In the genomic region with DNA sequence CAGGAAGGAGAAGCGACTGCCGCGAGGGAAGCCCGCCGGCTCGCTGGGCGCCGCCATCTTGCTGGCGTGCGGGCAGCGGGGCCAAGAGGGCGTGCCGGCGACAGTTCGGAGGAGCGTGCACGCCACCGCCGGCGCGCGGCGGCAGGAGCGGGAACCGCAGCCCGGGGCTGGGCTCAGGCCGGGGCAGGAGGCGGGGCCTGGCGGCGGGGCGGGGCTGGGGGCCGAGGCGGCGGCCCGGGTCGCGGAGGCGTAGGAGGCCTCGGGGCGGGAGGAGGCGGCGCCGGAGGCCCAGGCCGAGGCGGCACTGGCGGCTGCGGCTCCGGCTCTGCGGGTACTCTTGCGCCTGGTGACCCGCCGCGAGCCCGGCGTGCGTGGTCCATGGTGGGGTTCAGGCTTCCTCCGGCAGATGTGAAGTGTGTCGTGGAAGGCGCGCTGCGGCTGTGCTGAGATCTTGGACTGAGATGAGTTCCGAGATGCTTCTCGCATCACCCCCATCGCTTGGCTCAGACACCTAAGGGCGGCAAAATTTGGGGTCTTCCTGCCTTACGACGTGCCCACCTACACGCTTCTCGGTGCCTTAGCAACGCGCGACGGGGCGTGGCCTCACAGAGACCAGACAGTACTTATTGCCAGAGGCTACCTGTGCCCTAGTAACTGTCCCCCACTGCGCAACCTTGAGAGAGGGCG, we compare ENCODE assay signal across 8 mouse cellular contexts. TPM values are rescaled to one million over a fixed set of nuclear protein-coding genes. Genes with fewer than 3 reads are reported as not detected.
DNase-seq lines count a peak whose midpoint lies in the region; ATAC-seq and TF ChIP-seq lines count a peak whose summit lies in the region.

A gene (minus strand): TSS at position 146 of the 687 bp plus-strand sequence.
A gene (plus strand): TSS at position 224 of the 687 bp plus-strand sequence.

- ATAC-seq in erythroblast, adult 5-6 weeks (replicated peaks; ENCODE audit: low FRiP score, poor library complexity, severe bottlenecking) = peak; percentile 90
- ATAC-seq in heart, embryonic 12.5 days (ENCODE audit: insufficient number of reproducible peaks, low FRiP score) = peak; percentile 94
- ATAC-seq in kidney, postnatal 0 days (replicated peaks; ENCODE audit: low FRiP score, low read depth) = peak; percentile 88
- peak; percentile 94 for ATAC-seq in liver, embryonic 13.5 days (ENCODE audit: low read depth)
- ATAC-seq in stomach, embryonic 15.5 days (ENCODE audit: insufficient read depth, low FRiP score, low read depth) = peak; percentile 93

- peak within 1 kb of the TSS; percentile 66 for H3K27ac ChIP-seq in heart, embryonic 12.5 days (ENCODE audit: poor library complexity, severe bottlenecking)
- H3K27ac ChIP-seq in kidney, postnatal 0 days = peak within 1 kb of the TSS; percentile 84
- peak within 1 kb of the TSS; percentile 88 for H3K27ac ChIP-seq in liver, embryonic 13.5 days
- peak within 1 kb of the TSS; percentile 91 for H3K27ac ChIP-seq in stomach, embryonic 15.5 days

- peaks cover 16% of the 10 kb centered on the region for H3K79me2 ChIP-seq in C2C12 (ENCODE audit: control insufficient read depth, insufficient read depth)

- H3K4me1 ChIP-seq in heart, embryonic 12.5 days (replicated peaks) = peaks cover 23% of the 10 kb centered on the region
- H3K4me1 ChIP-seq in kidney, postnatal 0 days (replicated peaks; ENCODE audit: insufficient read depth, low read length) = peaks cover 15% of the 10 kb centered on the region
- H3K4me1 ChIP-seq in liver, embryonic 13.5 days (replicated peaks) = peaks cover 40% of the 10 kb centered on the region
- H3K4me1 ChIP-seq in stomach, embryonic 15.5 days = peaks cover 21% of the 10 kb centered on the region

- H3K9me3 ChIP-seq in heart, embryonic 12.5 days (replicated peaks) = no peaks in the 10 kb centered on the region
- H3K9me3 ChIP-seq in kidney, postnatal 0 days (replicated peaks; ENCODE audit: low read length) = no peaks in the 10 kb centered on the region
- no peaks in the 10 kb centered on the region for H3K9me3 ChIP-seq in liver, embryonic 13.5 days (replicated peaks)
- no peaks in the 10 kb centered on the region for H3K9me3 ChIP-seq in stomach, embryonic 15.5 days

- no peaks in the 10 kb centered on the region for H3K27me3 ChIP-seq in C2C12 (ENCODE audit: control insufficient read depth, insufficient read depth, insufficient read length)
- H3K27me3 ChIP-seq in heart, embryonic 12.5 days (replicated peaks) = peaks cover 13% of the 10 kb centered on the region
- no peaks in the 10 kb centered on the region for H3K27me3 ChIP-seq in kidney, postnatal 0 days (ENCODE audit: insufficient read depth, low read length)
- peaks cover 11% of the 10 kb centered on the region for H3K27me3 ChIP-seq in liver, embryonic 13.5 days
- peaks cover under 1% of the 10 kb centered on the region; the same call in 1 of the 2 replicates for H3K27me3 ChIP-seq in stomach, embryonic 15.5 days (replicated peaks)

- TF ChIP-seq CTCF in C2C12 (IDR thresholded peaks at IDR 0.05; ENCODE audit: control insufficient read depth, insufficient read depth, insufficient read length) = peak; percentile 20
- TF ChIP-seq CTCF in kidney, postnatal 0 days (IDR thresholded peaks at IDR 0.05; ENCODE audit: low read depth) = peak; percentile 20; the same call in 1 of the 2 replicates

- DNase-seq in brain, adult 2 months (ENCODE audit: low read depth, low spot score) = peak; percentile 94
- DNase-seq in kidney, postnatal 0 days (ENCODE audit: low spot score) = peak; percentile 90
- DNase-seq in liver, embryonic 13.5 days = peak; percentile 86
- DNase-seq in neural tube, embryonic 10.5 days (ENCODE audit: extremely low spot score, low spot score) = peak; percentile 87

- H3K9ac ChIP-seq in heart, embryonic 12.5 days = peak within 1 kb of the TSS; percentile 92
- peak within 1 kb of the TSS; percentile 80 for H3K9ac ChIP-seq in kidney, postnatal 0 days (ENCODE audit: low read depth, low read length)
- H3K9ac ChIP-seq in liver, embryonic 13.5 days = peak within 1 kb of the TSS; percentile 90
- H3K9ac ChIP-seq in stomach, embryonic 15.5 days = peak within 1 kb of the TSS; percentile 69

- H3K36me3 ChIP-seq in C2C12 (ENCODE audit: control insufficient read depth, insufficient read depth) = peaks cover 18% of the 10 kb centered on the region
- peaks cover 31% of the 10 kb centered on the region for H3K36me3 ChIP-seq in heart, embryonic 12.5 days
- H3K36me3 ChIP-seq in kidney, postnatal 0 days (ENCODE audit: insufficient read depth, low read length) = peaks cover 23% of the 10 kb centered on the region
- H3K36me3 ChIP-seq in liver, embryonic 13.5 days = peaks cover 37% of the 10 kb centered on the region
- peaks cover 18% of the 10 kb centered on the region for H3K36me3 ChIP-seq in stomach, embryonic 15.5 days

- WGBS in heart, embryonic 12.5 days = 1% methylated on average over 74 of the region's 76 CpGs
- under 1% methylated on average over 70 of the region's 76 CpGs for WGBS in kidney, postnatal 0 days
- under 1% methylated on average over 72 of the region's 76 CpGs for WGBS in liver, embryonic 13.5 days (ENCODE audit: insufficient replicate concordance)
- under 1% methylated on average over 70 of the region's 76 CpGs for WGBS in stomach, embryonic 15.5 days

- peak within 1 kb of the TSS; percentile 87 for H3K4me3 ChIP-seq in C2C12 (ENCODE audit: insufficient read depth, poor library complexity, severe bottlenecking)
- H3K4me3 ChIP-seq in heart, embryonic 12.5 days = peak within 1 kb of the TSS; percentile 83
- H3K4me3 ChIP-seq in kidney, postnatal 0 days (replicated peaks; ENCODE audit: low read depth, low read length) = peak within 1 kb of the TSS; percentile 78
- peak within 1 kb of the TSS; percentile 84 for H3K4me3 ChIP-seq in liver, embryonic 13.5 days (replicated peaks)
- peak within 1 kb of the TSS; percentile 82 for H3K4me3 ChIP-seq in stomach, embryonic 15.5 days (replicated peaks)

- peak within 1 kb of the TSS; percentile 76 for H3K4me2 ChIP-seq in heart, embryonic 12.5 days
- peak within 1 kb of the TSS; percentile 88 for H3K4me2 ChIP-seq in kidney, postnatal 0 days (ENCODE audit: low read length)
- H3K4me2 ChIP-seq in liver, embryonic 13.5 days = peak within 1 kb of the TSS; percentile 96
- peak within 1 kb of the TSS; percentile 91 for H3K4me2 ChIP-seq in stomach, embryonic 15.5 days

- H3ac ChIP-seq in C2C12 (ENCODE audit: control insufficient read depth, insufficient read length, low read depth) = peak within 1 kb of the TSS; percentile 90

- H3K79me3 ChIP-seq in C2C12 (ENCODE audit: low read depth) = peaks cover 1% of the 10 kb centered on the region

TF ChIP-seq in C2C12, 6 proteins besides CTCF, POLR2A, EP300 and RAD21:
- TF ChIP-seq MYOD1 (IDR thresholded peaks at IDR 0.05; ENCODE audit: control insufficient read depth, insufficient read length, low read depth) (no peak), MAX (IDR thresholded peaks at IDR 0.05) (peak; percentile 24)

RNA-seq across cellular contexts. Expression of the first gene that starts in this region (rescaled TPM):
- 62.8 TPM for polyA plus RNA-seq in C2C12 (2012; fragmentation: generic; extraction: Trizol)
- total RNA-seq in erythroblast, adult 5-6 weeks (2015; ENCODE audit: low replicate concordance) = 2.7 and 6.3 TPM in 2 replicates
- 3.0 and 7.2 TPM in 2 replicates for total RNA-seq in erythroblast, adult 5-6 weeks (2017; ENCODE audit: low replicate concordance)
- polyA plus RNA-seq in heart, embryonic 12.5 days (2016; fragmentation: Nextera tagmentation; extraction: Ambion mirVana) = 34.0 and 37.8 TPM in 2 replicates
- polyA plus RNA-seq in kidney, postnatal 0 days (2015; fragmentation: Nextera tagmentation; extraction: Ambion mirVana) = 43.3 and 47.6 TPM in 2 replicates
- 41.3 and 47.7 TPM in 2 replicates for polyA plus RNA-seq in liver, embryonic 13.5 days (2015; fragmentation: Nextera tagmentation; extraction: Ambion mirVana)
- polyA plus RNA-seq in stomach, embryonic 15.5 days (2015; fragmentation: Nextera tagmentation; extraction: Ambion mirVana) = 40.9 and 44.1 TPM in 2 replicates

RNA-seq across cellular contexts. Expression of the second gene that starts in this region (rescaled TPM):
- 0.34 TPM for polyA plus RNA-seq in C2C12 (2012; fragmentation: generic; extraction: Trizol)
- not detected in 2 replicates for total RNA-seq in erythroblast, adult 5-6 weeks (2015; ENCODE audit: low replicate concordance)
- total RNA-seq in erythroblast, adult 5-6 weeks (2017; ENCODE audit: low replicate concordance) = not detected in 2 replicates
- 1.3 and 1.8 TPM in 2 replicates for polyA plus RNA-seq in heart, embryonic 12.5 days (2016; fragmentation: Nextera tagmentation; extraction: Ambion mirVana)
- polyA plus RNA-seq in kidney, postnatal 0 days (2015; fragmentation: Nextera tagmentation; extraction: Ambion mirVana) = 2.6 and 2.7 TPM in 2 replicates
- 0.14 and 0.34 TPM in 2 replicates for polyA plus RNA-seq in liver, embryonic 13.5 days (2015; fragmentation: Nextera tagmentation; extraction: Ambion mirVana)
- 3.2 and 3.5 TPM in 2 replicates for polyA plus RNA-seq in stomach, embryonic 15.5 days (2015; fragmentation: Nextera tagmentation; extraction: Ambion mirVana)

Comparison
In these comparisons a context has a peak if more than half of its experiments do, and no peak if none do; other contexts are left out.
1. Peak in every context shown above with its lines: DNase-seq, ATAC-seq, H3K4me3 ChIP-seq and H3K27ac ChIP-seq.